Mouse (Mus musculus): ENCODE measurements around the gene Eaf2. TPM values are rescaled to one million over a fixed set of nuclear protein-coding genes. Genes with fewer than 3 reads are reported as not detected.

The Eaf2 gene
- polyA plus RNA-seq, 1 experiment from 2014 or later: 8.5 TPM

DNA sequence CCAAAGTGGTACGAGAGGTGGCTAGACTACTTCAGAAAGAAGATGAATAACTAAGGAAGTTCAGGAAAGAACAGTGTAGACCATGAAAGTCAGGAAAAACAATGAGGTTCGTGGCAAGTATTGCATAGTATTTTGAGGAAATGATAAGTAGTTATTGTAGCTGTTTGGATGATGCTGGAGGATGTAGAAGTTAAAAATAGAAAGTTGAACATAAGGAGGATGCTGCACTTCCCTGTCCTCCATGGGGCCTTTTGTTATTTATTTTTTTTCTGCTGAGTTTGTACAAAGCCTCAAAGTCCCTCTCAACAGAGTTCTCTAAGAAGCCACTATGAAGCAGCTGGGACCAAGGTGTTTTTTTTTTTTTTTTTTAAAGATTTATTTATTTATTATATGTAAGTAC, 127.0 kb downstream of the Eaf2 start:
- H3K4me2 ChIP-seq: no peak overlapping the region
- no peaks in the 10 kb centered on the region for H3K27me3 ChIP-seq
- ATAC-seq (replicated peaks; ENCODE audit: low FRiP score): no peak
- WGBS: 47% methylated on average over 2 of the region's 2 CpGs
- no peak overlapping the region for H3K9ac ChIP-seq
- no peaks in the 10 kb centered on the region for H3K4me1 ChIP-seq
- no peaks in the 10 kb centered on the region for H3K9me3 ChIP-seq (replicated peaks)
- H3K27ac ChIP-seq: no peak overlapping the region
- H3K4me3 ChIP-seq (replicated peaks): no peak overlapping the region
- H3K36me3 ChIP-seq: no peaks in the 10 kb centered on the region

DNA sequence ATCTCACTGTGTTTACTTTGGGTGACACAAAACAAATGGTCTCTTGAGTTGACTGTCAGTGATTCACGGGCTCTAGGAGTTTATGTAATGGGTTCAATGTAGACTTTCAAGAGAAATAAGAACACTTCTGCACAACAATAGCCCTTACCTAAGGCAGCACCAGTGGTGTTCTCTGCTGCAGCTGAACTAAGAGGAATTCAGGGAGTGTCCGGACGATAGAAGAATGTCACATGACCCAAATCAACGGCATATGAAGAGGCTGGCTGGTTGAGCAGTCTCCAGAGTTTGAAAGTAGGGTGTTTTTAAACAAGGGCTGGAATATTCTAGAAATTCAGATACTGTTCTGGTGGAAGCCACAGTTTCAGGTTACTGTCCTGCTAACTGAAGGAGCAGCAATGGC, 127.7 kb downstream of the Eaf2 start:
- ATAC-seq (replicated peaks; ENCODE audit: low FRiP score): no peak
- no peak overlapping the region for H3K4me2 ChIP-seq
- H3K4me1 ChIP-seq: no peaks in the 10 kb centered on the region
- no peak overlapping the region for H3K27ac ChIP-seq
- WGBS: 74% methylated on average over 4 of the region's 4 CpGs
- no peaks in the 10 kb centered on the region for H3K9me3 ChIP-seq (replicated peaks)
- H3K36me3 ChIP-seq: no peaks in the 10 kb centered on the region
- H3K27me3 ChIP-seq: no peaks in the 10 kb centered on the region
- no peak overlapping the region for H3K9ac ChIP-seq
- no peak overlapping the region for H3K4me3 ChIP-seq (replicated peaks)

DNA sequence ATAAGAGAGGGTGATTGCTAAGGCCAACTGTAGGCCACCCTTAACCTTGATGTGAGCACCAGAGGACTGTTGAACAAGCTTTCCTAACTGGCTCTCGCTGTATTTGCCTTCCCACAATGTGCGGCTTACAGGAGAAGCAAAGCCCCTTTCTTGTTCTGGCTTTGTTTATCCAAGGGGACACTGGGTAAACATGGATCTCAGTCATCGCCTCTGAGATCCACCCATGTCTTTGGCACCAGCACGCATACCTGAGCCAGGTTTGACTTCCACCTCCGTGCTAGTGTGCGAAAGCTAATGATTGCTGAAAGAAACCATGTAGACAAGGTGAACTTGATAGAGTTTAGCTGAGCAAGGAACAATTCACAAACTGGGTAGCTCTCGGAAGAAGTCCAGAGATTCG, 131.2 kb downstream of the Eaf2 start:
- Histone ChIP-seq H3K27me3 (no peaks in the 10 kb centered on the region), H3K36me3 (no peaks in the 10 kb centered on the region), H3K9me3 (replicated peaks) (no peaks in the 10 kb centered on the region), H3K9ac (no peak overlapping the region), H3K4me3 (replicated peaks) (no peak overlapping the region), H3K27ac (no peak overlapping the region), H3K4me1 (no peaks in the 10 kb centered on the region), H3K4me2 (no peak overlapping the region)
- no peak for ATAC-seq (replicated peaks; ENCODE audit: low FRiP score)
- 88% methylated on average over 8 of the region's 8 CpGs for WGBS

Small RNA genes lying within 50 kb of the gene (microRNA-seq; reads per million reads assigned to microRNA genes)
- not detected for gene Gm22617

Other genes with a start within 250 kb of the Eaf2 start
- gene Cd86, start 208.9 kb downstream of the Eaf2 start, polyA plus RNA-seq (2015; fragmentation: Nextera tagmentation; extraction: Ambion mirVana): 1.3 and 1.4 TPM in 2 replicates
- gene Ildr1, start 181.0 kb downstream of the Eaf2 start, polyA plus RNA-seq (2015; fragmentation: Nextera tagmentation; extraction: Ambion mirVana): 4.8 and 6.8 TPM in 2 replicates
- 18.0 and 18.9 TPM in 2 replicates for gene Slc15a2, start 90.0 kb downstream of the Eaf2 start, polyA plus RNA-seq (2015; fragmentation: Nextera tagmentation; extraction: Ambion mirVana)
- 33.3 and 40.9 TPM in 2 replicates for gene Iqcb1, start 46.6 kb downstream of the Eaf2 start, polyA plus RNA-seq (2015; fragmentation: Nextera tagmentation; extraction: Ambion mirVana)
- 104 and 111 TPM in 2 replicates for gene Golgb1, start 137 bp upstream of the Eaf2 start, polyA plus RNA-seq (2015; fragmentation: Nextera tagmentation; extraction: Ambion mirVana)
- gene Hcls1, start 60.0 kb upstream of the Eaf2 start, polyA plus RNA-seq (2015; fragmentation: Nextera tagmentation; extraction: Ambion mirVana): 5.5 and 6.1 TPM in 2 replicates
- 1.4 and 1.5 TPM in 2 replicates for gene Fbxo40, start 115.5 kb upstream of the Eaf2 start, polyA plus RNA-seq (2015; fragmentation: Nextera tagmentation; extraction: Ambion mirVana)
- 8.3 and 9.0 TPM in 2 replicates for gene Polq, start 136.8 kb upstream of the Eaf2 start, polyA plus RNA-seq (2015; fragmentation: Nextera tagmentation; extraction: Ambion mirVana)